Comparison of ENCODE assay signal across 37 mouse cellular contexts in genomic region chr10:42546507-42546906, GRCm38 (mm10). TPM values are rescaled to one million over a fixed set of nuclear protein-coding genes. Genes with fewer than 3 reads are reported as not detected.
DNase-seq lines count a peak whose midpoint lies in the region; ATAC-seq and TF ChIP-seq lines count a peak whose summit lies in the region.
"Had no signal": no experiment of that assay in that cellular context is flagged by ENCODE, and none has a peak within 500 bp of the region (broad histone marks: within the 10 kb centered on the region; RNA-seq: fewer than 3 reads in every experiment).

No protein-coding gene starts in this region.

- H3K27ac ChIP-seq in heart, embryonic 12.5 days (ENCODE audit: poor library complexity, severe bottlenecking) = no peak overlapping the region
- peak overlapping the region; percentile 29; the same call in 1 of the 2 replicates for H3K27ac ChIP-seq in ES-E14 (ENCODE audit: insufficient read depth, low read depth, low read length, poor library complexity, severe bottlenecking)
- no peak overlapping the region for H3K27ac ChIP-seq in liver, embryonic 11.5 days (ENCODE audit: low read depth, low read length)
- H3K27ac ChIP-seq in liver, embryonic 16.5 days (ENCODE audit: low read length) = no peak overlapping the region
- no peak overlapping the region for H3K27ac ChIP-seq in hindbrain, embryonic 16.5 days (ENCODE audit: low read depth, low read length)
- H3K27ac ChIP-seq: forebrain, embryonic 12.5 days; heart, embryonic 15.5 days; hindbrain, embryonic 13.5 days; kidney, embryonic 15.5 days; left cerebral cortex, adult 2 months; limb, embryonic 13.5 days; macrophage; neural tube, embryonic 15.5 days had no signal

- DNase-seq in heart, adult 8-10 months (ENCODE audit: low spot score) = no peak
- DNase-seq in ES-E14 (ENCODE audit: low read depth, low spot score) = no peak
- DNase-seq in liver, embryonic 11.5 days (ENCODE audit: low spot score) = no peak
- no peak for DNase-seq in layer of hippocampus, postnatal 10 days (ENCODE audit: low spot score in 2 of 2)
- DNase-seq: adrenal gland, postnatal 36 days; cerebellum, adult 2 months; cerebellum, postnatal 14 days; forebrain, postnatal 0 days; gastrocnemius, postnatal 10 days; heart, postnatal 36 days; kidney, adult 11 months; kidney, postnatal 25 days; lung, adult 2 months; lung, postnatal 10 days; midbrain, embryonic 14.5 days; retina, postnatal 1 day; right cerebral cortex, postnatal 14 days; thymus, postnatal 14 days had no signal

- H3K4me1 ChIP-seq in heart, embryonic 12.5 days (replicated peaks) = no peaks in the 10 kb centered on the region
- peaks cover 0 to 4% of the 10 kb centered on the region in 2 experiments; a peak in 1 of 4 replicates for H3K4me1 ChIP-seq in ES-E14 (ENCODE audit: control insufficient read depth in 2 of 2, insufficient read depth in 2 of 2, low read length in 2 of 2, poor library complexity in 1 of 2)
- H3K4me1 ChIP-seq in liver, embryonic 11.5 days (replicated peaks; ENCODE audit: control insufficient read depth, insufficient read depth, low read length) = peaks cover 4% of the 10 kb centered on the region
- peaks cover 16% of the 10 kb centered on the region for H3K4me1 ChIP-seq in liver, embryonic 16.5 days (ENCODE audit: control insufficient read depth, low read depth, low read length)
- H3K4me1 ChIP-seq in hindbrain, embryonic 16.5 days (ENCODE audit: control insufficient read depth, insufficient read depth, low read depth, low read length) = no peaks in the 10 kb centered on the region
- H3K4me1 ChIP-seq: forebrain, embryonic 12.5 days; heart, embryonic 15.5 days; hindbrain, embryonic 13.5 days; kidney, embryonic 15.5 days; limb, embryonic 13.5 days; neural tube, embryonic 15.5 days had no signal

- H3K9me3 ChIP-seq in heart, embryonic 12.5 days (replicated peaks) = no peaks in the 10 kb centered on the region
- no peaks in the 10 kb centered on the region for H3K9me3 ChIP-seq in ES-E14 (ENCODE audit: control insufficient read depth, insufficient read depth, low read depth, low read length)
- no peaks in the 10 kb centered on the region for H3K9me3 ChIP-seq in liver, embryonic 11.5 days (ENCODE audit: control insufficient read depth, low read length)
- no peaks in the 10 kb centered on the region for H3K9me3 ChIP-seq in liver, embryonic 16.5 days (replicated peaks; ENCODE audit: control insufficient read depth, low read length)
- no peaks in the 10 kb centered on the region for H3K9me3 ChIP-seq in hindbrain, embryonic 16.5 days (ENCODE audit: control insufficient read depth, low read length)
- H3K9me3 ChIP-seq: forebrain, embryonic 12.5 days; G1E; heart, embryonic 15.5 days; hindbrain, embryonic 13.5 days; kidney, embryonic 15.5 days; limb, embryonic 13.5 days; neural tube, embryonic 15.5 days had no signal

- in situ Hi-C loops in ES-E14 (cut with MboI; ENCODE audit: low sequenced_read_pairs in 2 of 2, unreplicated experiment in 2 of 2) = no loop called here

- H3K36me3 ChIP-seq in heart, embryonic 12.5 days = no peaks in the 10 kb centered on the region
- H3K36me3 ChIP-seq in ES-E14 (ENCODE audit: control insufficient read depth, insufficient read depth, low read length, poor library complexity, severe bottlenecking) = no peaks in the 10 kb centered on the region
- no peaks in the 10 kb centered on the region for H3K36me3 ChIP-seq in liver, embryonic 11.5 days (ENCODE audit: control insufficient read depth, insufficient read depth, low read length)
- no peaks in the 10 kb centered on the region for H3K36me3 ChIP-seq in liver, embryonic 16.5 days (ENCODE audit: control insufficient read depth, insufficient read depth)
- no peaks in the 10 kb centered on the region for H3K36me3 ChIP-seq in hindbrain, embryonic 16.5 days (ENCODE audit: control insufficient read depth, insufficient read depth, low read length)
- H3K36me3 ChIP-seq: forebrain, embryonic 12.5 days; G1E; heart, embryonic 15.5 days; hindbrain, embryonic 13.5 days; kidney, embryonic 15.5 days; limb, embryonic 13.5 days; neural tube, embryonic 15.5 days had no signal

- ATAC-seq in heart, embryonic 12.5 days (ENCODE audit: insufficient number of reproducible peaks, low FRiP score) = peak; percentile 95
- ATAC-seq in liver, embryonic 11.5 days (replicated peaks; ENCODE audit: low FRiP score) = peak; percentile 83
- peak; percentile 74 for ATAC-seq in liver, embryonic 16.5 days (ENCODE audit: low read depth)
- ATAC-seq in hindbrain, embryonic 16.5 days = no peak
- ATAC-seq: CD4-positive, CD25-positive, alpha-beta regulatory T cell, adult 4 months; forebrain, postnatal 0 days; inflammation-experienced regulatory T-cells, adult 6 months had no signal

- WGBS in heart, embryonic 12.5 days = 81% methylated on average over 3 of the region's 3 CpGs
- WGBS in liver, embryonic 11.5 days = 76% methylated on average over 3 of the region's 3 CpGs
- WGBS in liver, embryonic 16.5 days (ENCODE audit: insufficient replicate concordance) = 75% methylated on average over 3 of the region's 3 CpGs
- WGBS in hindbrain, embryonic 16.5 days = 94% methylated on average over 3 of the region's 3 CpGs

- H3K4me2 ChIP-seq in heart, embryonic 12.5 days = no peak overlapping the region
- no peak overlapping the region for H3K4me2 ChIP-seq in liver, embryonic 11.5 days
- H3K4me2 ChIP-seq in liver, embryonic 16.5 days (ENCODE audit: low read depth, low read length) = no peak overlapping the region
- no peak overlapping the region for H3K4me2 ChIP-seq in hindbrain, embryonic 16.5 days (ENCODE audit: low read length)
- H3K4me2 ChIP-seq: forebrain, embryonic 12.5 days; heart, embryonic 15.5 days; hindbrain, embryonic 13.5 days; kidney, embryonic 15.5 days; limb, embryonic 13.5 days; neural tube, embryonic 15.5 days had no signal

- no peak overlapping the region for H3K4me3 ChIP-seq in heart, embryonic 12.5 days
- no peak overlapping the region for H3K4me3 ChIP-seq in ES-E14 (ENCODE audit: insufficient read depth in 1 of 2, low read depth in 1 of 2, low read length in 2 of 2, poor library complexity in 1 of 2, severe bottlenecking in 1 of 2)
- no peak overlapping the region for H3K4me3 ChIP-seq in liver, embryonic 11.5 days (ENCODE audit: low read depth, low read length)
- H3K4me3 ChIP-seq in liver, embryonic 16.5 days (ENCODE audit: low read depth, low read length) = no peak overlapping the region
- no peak overlapping the region for H3K4me3 ChIP-seq in hindbrain, embryonic 16.5 days (ENCODE audit: low read length)
- H3K4me3 ChIP-seq: erythroblast, embryonic 14.5 days; forebrain, embryonic 12.5 days; heart, embryonic 15.5 days; hindbrain, embryonic 13.5 days; kidney, embryonic 15.5 days; left cerebral cortex, adult 2 months; limb, embryonic 13.5 days; neural tube, embryonic 15.5 days had no signal

- H3K9ac ChIP-seq in heart, embryonic 12.5 days = no peak overlapping the region
- H3K9ac ChIP-seq in ES-E14 (ENCODE audit: insufficient read depth, low read depth, low read length, poor library complexity, severe bottlenecking) = no peak overlapping the region
- H3K9ac ChIP-seq in liver, embryonic 11.5 days (ENCODE audit: low read depth, low read length) = no peak overlapping the region
- H3K9ac ChIP-seq in liver, embryonic 16.5 days (ENCODE audit: low read depth, low read length) = no peak overlapping the region
- no peak overlapping the region for H3K9ac ChIP-seq in hindbrain, embryonic 16.5 days (ENCODE audit: low read depth, low read length)
- H3K9ac ChIP-seq: forebrain, embryonic 12.5 days; forebrain, postnatal 0 days; heart, embryonic 15.5 days; hindbrain, embryonic 13.5 days; kidney, embryonic 15.5 days; limb, embryonic 13.5 days; neural tube, embryonic 15.5 days had no signal

- H3K27me3 ChIP-seq in heart, embryonic 12.5 days (replicated peaks) = no peaks in the 10 kb centered on the region
- H3K27me3 ChIP-seq in liver, embryonic 11.5 days (replicated peaks; ENCODE audit: control insufficient read depth, insufficient read depth, low read length) = no peaks in the 10 kb centered on the region
- H3K27me3 ChIP-seq in liver, embryonic 16.5 days (ENCODE audit: control insufficient read depth, insufficient read depth, low read depth, low read length) = no peaks in the 10 kb centered on the region; the same call in 1 of the 2 replicates
- H3K27me3 ChIP-seq in hindbrain, embryonic 16.5 days (replicated peaks; ENCODE audit: control insufficient read depth, insufficient read depth, low read length) = no peaks in the 10 kb centered on the region
- H3K27me3 ChIP-seq: hindbrain, embryonic 13.5 days; kidney, embryonic 15.5 days; neural tube, embryonic 15.5 days had no signal

TF ChIP-seq in ES-E14, 5 proteins besides CTCF, POLR2A, EP300 and RAD21 (continues in another document):
- TF ChIP-seq CHD2 (IDR thresholded peaks at IDR 0.05; ENCODE audit: low read depth, low read length) (no peak), ZNF384 (IDR thresholded peaks at IDR 0.05; ENCODE audit: low read depth, low read length) (no peak), HCFC1 (IDR thresholded peaks at IDR 0.05; ENCODE audit: borderline replicate concordance, insufficient read depth, low read length) (no peak)

RNA-seq across cellular contexts. Expression of gene Nr2e1, which starts 36.9 kb away (rescaled TPM):
- 0.08 TPM in 1 of 2 replicates, not detected in the other for polyA plus RNA-seq in heart, embryonic 12.5 days (2016; fragmentation: Nextera tagmentation; extraction: Ambion mirVana)
- total RNA-seq in heart, adult 8-10 months (2022) = not detected
- not detected in 2 replicates for total RNA-seq in ES-E14 (2012; rRNA removed)
- polyA plus RNA-seq in liver, embryonic 11.5 days (2014; fragmentation: Nextera tagmentation; extraction: Ambion mirVana) = not detected in 2 replicates
- not detected in 2 replicates for polyA plus RNA-seq in liver, embryonic 16.5 days (2015; fragmentation: Nextera tagmentation; extraction: Ambion mirVana)
- 0.13 and 0.99 TPM in 2 replicates for polyA plus RNA-seq in hindbrain, embryonic 16.5 days (2015; fragmentation: Nextera tagmentation; extraction: Ambion mirVana)
- 10 to 100 TPM; 13.1 to 14.1 TPM for total RNA-seq in layer of hippocampus, postnatal 10 days (2021)
- total RNA-seq: adrenal gland, postnatal 36 days; G1E; gastrocnemius, postnatal 10 days; heart, postnatal 36 days; monocyte, adult 5-6 weeks had no signal
- polyA plus RNA-seq: CD4-positive, CD25-positive, alpha-beta regulatory T cell, adult 4 months; erythroblast, embryonic 14.5 days; G1E; gonadal fat pad, adult 2 months; heart, embryonic 15.5 days; inflammation-experienced regulatory T-cells, adult 6 months; limb, embryonic 13.5 days; lung, adult 2 months; macrophage; neural tube, embryonic 15.5 days; stomach, embryonic 16.5 days; urinary bladder, adult 2 months had no signal

RNA-seq across cellular contexts. Expression of gene Ostm1, which starts 37.1 kb away (rescaled TPM):
- polyA plus RNA-seq in heart, embryonic 12.5 days (2016; fragmentation: Nextera tagmentation; extraction: Ambion mirVana) = 28.5 and 28.6 TPM in 2 replicates
- 10 to 100 TPM; 20.3 to 23.7 (median 21.8) TPM for total RNA-seq in heart, adult 8-10 months (2022)
- total RNA-seq in ES-E14 (2012; rRNA removed) = 19.7 and 23.7 TPM in 2 replicates
- 24.8 and 27.7 TPM in 2 replicates for polyA plus RNA-seq in liver, embryonic 11.5 days (2014; fragmentation: Nextera tagmentation; extraction: Ambion mirVana)
- 10.5 and 11.0 TPM in 2 replicates for polyA plus RNA-seq in liver, embryonic 16.5 days (2015; fragmentation: Nextera tagmentation; extraction: Ambion mirVana)
- polyA plus RNA-seq in hindbrain, embryonic 16.5 days (2015; fragmentation: Nextera tagmentation; extraction: Ambion mirVana) = 36.4 and 38.4 TPM in 2 replicates
- total RNA-seq in layer of hippocampus, postnatal 10 days (2021) = 10 to 100 TPM; 42.9 to 45.4 TPM

RNA-seq across cellular contexts. Expression of gene Snx3, which starts 44.7 kb away (rescaled TPM):
- polyA plus RNA-seq in heart, embryonic 12.5 days (2016; fragmentation: Nextera tagmentation; extraction: Ambion mirVana) = 353 and 382 TPM in 2 replicates
- total RNA-seq in heart, adult 8-10 months (2022) = 100 to 1,000 TPM; 157 to 170 (median 164) TPM
- 57.7 and 82.9 TPM in 2 replicates for total RNA-seq in ES-E14 (2012; rRNA removed)
- 355 and 358 TPM in 2 replicates for polyA plus RNA-seq in liver, embryonic 11.5 days (2014; fragmentation: Nextera tagmentation; extraction: Ambion mirVana)
- polyA plus RNA-seq in liver, embryonic 16.5 days (2015; fragmentation: Nextera tagmentation; extraction: Ambion mirVana) = 249 TPM in 2 replicates
- 339 and 365 TPM in 2 replicates for polyA plus RNA-seq in hindbrain, embryonic 16.5 days (2015; fragmentation: Nextera tagmentation; extraction: Ambion mirVana)
- 100 to 1,000 TPM; 204 to 214 TPM for total RNA-seq in layer of hippocampus, postnatal 10 days (2021)
